Mouse (Mus musculus): Measurements from ENCODE around the gene 4931422A03Rik. TPM values are rescaled to one million over a fixed set of nuclear protein-coding genes. Genes with fewer than 3 reads are reported as not detected.

Gene 4931422A03Rik
- total and polyA plus RNA-seq, 3 experiments: 0.50 to 4.9 TPM; not detected in 1

DNA sequence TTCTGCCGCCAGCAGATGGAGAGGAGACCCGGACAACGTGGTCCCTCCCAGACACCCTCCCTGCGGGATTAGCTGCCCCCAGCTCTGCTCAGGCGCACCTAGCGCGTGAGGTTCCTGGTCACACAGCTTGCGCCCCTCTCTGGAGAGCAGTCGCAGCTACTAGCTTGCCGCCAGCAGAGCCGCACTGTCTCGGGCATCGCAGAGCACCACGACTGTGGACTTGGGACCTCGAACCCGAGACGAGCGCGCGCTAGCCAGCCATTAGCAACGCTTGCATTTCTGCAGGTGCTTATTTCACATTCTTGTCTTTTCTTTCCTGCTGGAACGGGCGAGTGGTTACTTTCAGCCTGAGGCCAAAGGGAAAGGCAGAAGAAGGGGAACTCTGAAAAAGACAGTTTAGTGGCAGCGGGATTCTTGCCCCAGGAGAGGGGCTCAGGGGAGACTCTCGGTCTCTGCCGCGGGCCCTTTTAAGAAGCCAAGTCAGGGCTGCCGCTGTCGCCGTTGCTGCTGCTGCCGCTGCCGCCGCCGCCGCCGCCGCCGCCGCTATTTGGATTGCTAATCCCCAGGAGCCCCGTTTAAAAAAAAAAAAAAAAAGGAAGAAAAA is 58.6 kb downstream of the 4931422A03Rik start:
- peaks cover 84% of the 10 kb centered on the region for H3K79me2 ChIP-seq (ENCODE audit: control insufficient read depth, insufficient read depth, low read length, poor library complexity)
- peaks cover 14 to 49% of the 10 kb centered on the region in 2 experiments for H3K36me3 ChIP-seq (ENCODE audit: control insufficient read depth in 1 of 2, insufficient read depth in 2 of 2, low read length in 2 of 2)
- peak overlapping the region; percentile 86 to 97 for H3K4me3 ChIP-seq (ENCODE audit: control insufficient read depth in 1 of 2, insufficient read depth in 1 of 2, low read depth in 2 of 2, low read length in 2 of 2)
- no peaks in the 10 kb centered on the region for H3K27me3 ChIP-seq (ENCODE audit: control insufficient read depth in 1 of 2, insufficient read depth in 2 of 2, low read length in 2 of 2)
- no peaks in the 10 kb centered on the region for H3K9me3 ChIP-seq (replicated peaks; ENCODE audit: insufficient read depth, low read length)
- H3K9ac ChIP-seq (ENCODE audit: control insufficient read depth, low read depth, low read length, poor library complexity, severe bottlenecking): peak overlapping the region; percentile 98
- peak overlapping the region; percentile 93 for H3K27ac ChIP-seq (ENCODE audit: control insufficient read depth, low read depth, low read length)
- no peak for TF ChIP-seq TAL1 (IDR thresholded peaks at IDR 0.05; ENCODE audit: low read length)
- no peak for TF ChIP-seq ZMIZ1 (IDR thresholded peaks at IDR 0.05; ENCODE audit: low read depth, low read length)
- TF ChIP-seq POLR2AphosphoS5 (IDR thresholded peaks at IDR 0.05; ENCODE audit: borderline replicate concordance, low read depth, low read length): no peak
- TF ChIP-seq UBTF (IDR thresholded peaks at IDR 0.05; ENCODE audit: borderline replicate concordance, insufficient read depth, low read depth, low read length): peak; percentile 70; the same call in 1 of the 2 replicates
- TF ChIP-seq E2F4 (IDR thresholded peaks at IDR 0.05; ENCODE audit: borderline replicate concordance, low read depth, low read length): no peak
- TF ChIP-seq MAFK (IDR thresholded peaks at IDR 0.05; ENCODE audit: borderline replicate concordance, low read depth, low read length): no peak
- TF ChIP-seq SMC3 (IDR thresholded peaks at IDR 0.05; ENCODE audit: low read depth, low read length): peak; percentile 30; the same call in 1 of the 2 replicates
- no peak for TF ChIP-seq KAT2A (conservative IDR thresholded peaks at IDR 0.05; ENCODE audit: low read depth, low read length)
- TF ChIP-seq MAX (IDR thresholded peaks at IDR 0.05; ENCODE audit: low read length): no peak
- TF ChIP-seq MXI1 (IDR thresholded peaks at IDR 0.05; ENCODE audit: low read depth, low read length): peak; percentile 3; the same call in 1 of the 2 replicates
- TF ChIP-seq JUND (IDR thresholded peaks at IDR 0.05; ENCODE audit: low read depth, low read length): no peak
- no peak for TF ChIP-seq MAZ (IDR thresholded peaks at IDR 0.05; ENCODE audit: low read depth, low read length)
- TF ChIP-seq NELFE (IDR thresholded peaks at IDR 0.05; ENCODE audit: low read depth, low read length): no peak; the same call in 1 of the 2 replicates
- 0 out of 2 replicates have a peak, but pooled peaks have one; percentile 30 for TF ChIP-seq POLR2AphosphoS2 (IDR thresholded peaks at IDR 0.05; ENCODE audit: low read length)
- no peak for TF ChIP-seq MYB (IDR thresholded peaks at IDR 0.05; ENCODE audit: low read depth, low read length)
- TF ChIP-seq EP300 (IDR thresholded peaks at IDR 0.05; ENCODE audit: low read depth in 1 of 2, low read length in 2 of 2): no peak
- no peak for TF ChIP-seq BHLHE40 (IDR thresholded peaks at IDR 0.05; ENCODE audit: borderline replicate concordance, low read depth, low read length)
- TF ChIP-seq RAD21 (IDR thresholded peaks at IDR 0.05; ENCODE audit: low read depth, low read length): peak; percentile 21; the same call in 1 of the 2 replicates
- no peak for TF ChIP-seq USF1 (IDR thresholded peaks at IDR 0.05; ENCODE audit: low read depth, low read length)
- TF ChIP-seq ETS1 (IDR thresholded peaks at IDR 0.05; ENCODE audit: low read depth, low read length): no peak
- TF ChIP-seq NRF1 (IDR thresholded peaks at IDR 0.05; ENCODE audit: insufficient read depth, low read depth, low read length, poor library complexity, severe bottlenecking): peak; percentile 54
- peak; percentile 12 to 49 (median 41); a peak in 5 of 6 replicates for TF ChIP-seq CTCF (IDR thresholded peaks at IDR 0.05 in 2 of 3, conservative IDR thresholded peaks at IDR 0.05 in 1 of 3; ENCODE audit: control insufficient read depth in 1 of 3, insufficient read depth in 1 of 3, low read depth in 2 of 3, low read length in 3 of 3, poor library complexity in 1 of 3, severe bottlenecking in 1 of 3)
- TF ChIP-seq MYC (IDR thresholded peaks at IDR 0.05; ENCODE audit: low read depth, low read length): no peak
- TF ChIP-seq HCFC1 (IDR thresholded peaks at IDR 0.05; ENCODE audit: low read depth, low read length): no peak
- TF ChIP-seq POLR2A (IDR thresholded peaks at IDR 0.05; ENCODE audit: control insufficient read depth in 1 of 2, insufficient read depth in 1 of 2, low read depth in 1 of 2, low read length in 2 of 2, poor library complexity in 1 of 2): peak in 1 of 2 experiments; percentile 69; a peak in 1 of 4 replicates
- TF ChIP-seq CHD2 (IDR thresholded peaks at IDR 0.05; ENCODE audit: low read length): no peak
- TF ChIP-seq SIN3A (IDR thresholded peaks at IDR 0.05; ENCODE audit: low read length): 0 out of 2 replicates have a peak, but pooled peaks have one; percentile 10
- peak; percentile 69; the same call in 1 of the 2 replicates for TF ChIP-seq TBP (IDR thresholded peaks at IDR 0.05; ENCODE audit: low read depth, low read length)
- TF ChIP-seq ZKSCAN1 (IDR thresholded peaks at IDR 0.05; ENCODE audit: low read depth, low read length): no peak
- TF ChIP-seq ZNF384 (IDR thresholded peaks at IDR 0.05; ENCODE audit: low read depth, low read length): no peak; the same call in 1 of the 2 replicates
- H3K4me1 ChIP-seq (ENCODE audit: control insufficient read depth in 1 of 2, insufficient read depth in 2 of 2, low read length in 2 of 2): peaks cover 20 to 28% of the 10 kb centered on the region in 2 experiments
- DNase-seq (ENCODE audit: low read depth, low spot score): peak; percentile 88
